Mouse (Mus musculus) right cerebral cortex, postnatal 10 days (tissue): ENCODE measurements around the gene Flt4.

Experiments
- DNase-seq, 2 experiments: peaks; one replicate each; pipeline ENCODE4 v3.0.0; 2021; ENCODE audit warnings: low spot score in 2 of 2

Gene Flt4

DNA sequence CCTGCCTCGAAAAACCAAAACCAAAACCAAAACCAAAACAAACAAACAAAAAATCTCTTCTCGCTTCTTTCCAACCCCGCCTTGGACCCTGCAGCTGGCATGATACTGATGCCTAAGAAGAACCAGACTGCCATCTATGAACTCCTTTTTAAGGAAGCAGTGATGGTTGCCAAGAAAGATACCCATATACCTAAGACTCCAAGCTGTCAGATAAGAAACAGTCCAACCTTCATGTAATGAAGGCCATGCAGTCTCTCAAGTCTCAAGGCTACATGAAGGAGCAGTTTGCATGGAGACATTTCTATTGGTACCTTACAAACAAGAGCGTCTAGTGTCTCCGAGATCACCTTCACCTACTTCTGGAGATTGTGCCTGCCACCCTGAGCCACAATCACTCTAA lies 88.7 kb downstream of the Flt4 start:
- no peak for DNase-seq

GRCm38 (mm10) chr11:49699079-49699478 lies 90.0 kb downstream of the Flt4 start:
- DNase-seq, result no peak

- no peak for DNase-seq
These were observed 93.0 kb downstream of the Flt4 start for GRCm38 (mm10) chr11:49702014-49702413.
